Mouse (Mus musculus) common myeloid progenitor, adult 5-6 weeks (primary cell): Measurements from ENCODE around the gene Ephb1. TPM values are rescaled to one million over a fixed set of nuclear protein-coding genes. Genes with fewer than 3 reads are reported as not detected.

Experiments used
- ATAC-seq: replicated peaks from 2 replicates; pipeline ENCODE4 v1.8.0; 2016; ENCODE audit warnings: low read depth, mild to moderate bottlenecking, moderate TSS enrichment, inconsistent platforms; ENCODE audit not compliant: poor library complexity, severe bottlenecking
- total RNA-seq: library from RNA; stranded (forward); fragments of 200-1000, 187-1606 nt; gene quantifications from 2 replicates; pipeline ENCODE4 v1.2.3, GENCODE M21; 2017

The Ephb1 gene
- total RNA-seq, 1 experiment from 2014 or later = not detected

- ATAC-seq = no peak
Observed at GRCm38 (mm10) chr9:102189406-102189805, 165.1 kb downstream of the Ephb1 start.

- ATAC-seq = no peak
Observed at GRCm38 (mm10) chr9:102183663-102184274, 170.7 kb downstream of the Ephb1 start.

GRCm38 (mm10) chr9:102181810-102182490, 172.5 kb downstream of the Ephb1 start:
- ATAC-seq = no peak

- no peak for ATAC-seq
Observed at GRCm38 (mm10) chr9:102181276-102181675, 173.2 kb downstream of the Ephb1 start.

GRCm38 (mm10) chr9:102180486-102180885, 174.0 kb downstream of the Ephb1 start:
- ATAC-seq = no peak

GRCm38 (mm10) chr9:102180070-102180469, 174.4 kb downstream of the Ephb1 start:
- ATAC-seq = no peak

- ATAC-seq = no peak
Observed at GRCm38 (mm10) chr9:102169706-102170105, 184.8 kb downstream of the Ephb1 start.

- no peak for ATAC-seq
Observed at GRCm38 (mm10) chr9:102155876-102156275, 198.6 kb downstream of the Ephb1 start.

GRCm38 (mm10) chr9:102139181-102139580, 215.3 kb downstream of the Ephb1 start:
- no peak for ATAC-seq

- no peak for ATAC-seq
Observed at GRCm38 (mm10) chr9:102138671-102139070, 215.8 kb downstream of the Ephb1 start.

- ATAC-seq = no peak
Observed at GRCm38 (mm10) chr9:102138187-102138586, 216.3 kb downstream of the Ephb1 start.

GRCm38 (mm10) chr9:102130506-102130905, 224.0 kb downstream of the Ephb1 start:
- no peak for ATAC-seq

GRCm38 (mm10) chr9:102126510-102126909, 228.0 kb downstream of the Ephb1 start:
- ATAC-seq = no peak

- ATAC-seq = no peak
Observed at GRCm38 (mm10) chr9:102122880-102123453, 231.5 kb downstream of the Ephb1 start.

GRCm38 (mm10) chr9:102119422-102119821, 235.1 kb downstream of the Ephb1 start:
- ATAC-seq = no peak

GRCm38 (mm10) chr9:102115326-102115725, 239.2 kb downstream of the Ephb1 start:
- ATAC-seq = no peak

- ATAC-seq = no peak
Observed at GRCm38 (mm10) chr9:102111471-102111870, 243.0 kb downstream of the Ephb1 start.

- ATAC-seq = no peak
Observed at GRCm38 (mm10) chr9:102107978-102108377, 246.5 kb downstream of the Ephb1 start.

- no peak for ATAC-seq
Observed at GRCm38 (mm10) chr9:102107213-102107612, 247.3 kb downstream of the Ephb1 start.

- no peak for ATAC-seq
Observed at GRCm38 (mm10) chr9:102096825-102097224, 257.7 kb downstream of the Ephb1 start.

GRCm38 (mm10) chr9:102088598-102088997, 265.9 kb downstream of the Ephb1 start:
- no peak for ATAC-seq
